Mouse (Mus musculus) hindbrain, embryonic 13.5 days (tissue): ENCODE data around the gene Gm26558. TPM values are rescaled to one million over a fixed set of nuclear protein-coding genes. Genes with fewer than 3 reads are reported as not detected.

Source experiments
- ATAC-seq: fragments of 200-750 bp; cut with Nextera tagmentation; 2 replicates; pipeline ENCODE4 v1.8.0; 2017; ENCODE audit warnings: moderate TSS enrichment; ENCODE audit not compliant: low FRiP score
- H3K27ac ChIP-seq: fragments of 300-500 bp; sonication (generic); 2 replicates; pipeline ENCODE4 v1.5.1; 2015; ENCODE audit warnings: inconsistent platforms, mild to moderate bottlenecking, moderate library complexity
- H3K27me3 ChIP-seq: fragments of 300-500 bp; sonication (generic); 2 replicates; pipeline ENCODE4 v1.6.1; 2015; ENCODE audit warnings: mild to moderate bottlenecking, inconsistent platforms
- H3K36me3 ChIP-seq: fragments of 300-500 bp; sonication (generic); 2 replicates; pipeline ENCODE4 v1.6.1; 2015; ENCODE audit warnings: mild to moderate bottlenecking, inconsistent platforms
- H3K4me1 ChIP-seq: fragments of 300-500 bp; sonication (generic); replicated peaks from 2 replicates; pipeline ENCODE4 v1.6.1; 2015; ENCODE audit warnings: inconsistent platforms
- H3K4me2 ChIP-seq: fragments of 300-500 bp; sonication (generic); 2 replicates; pipeline ENCODE4 v1.6.1; 2015; ENCODE audit warnings: inconsistent platforms, mild to moderate bottlenecking, moderate library complexity
- H3K4me3 ChIP-seq: fragments of 300-500 bp; sonication (generic); 2 replicates; pipeline ENCODE4 v1.5.1; 2015; ENCODE audit warnings: mild to moderate bottlenecking, inconsistent platforms
- H3K9ac ChIP-seq: fragments of 300-500 bp; sonication (generic); 2 replicates; pipeline ENCODE4 v1.6.1; 2015; ENCODE audit warnings: mild to moderate bottlenecking, inconsistent platforms
- H3K9me3 ChIP-seq: fragments of 300-500 bp; sonication (generic); 2 replicates; pipeline ENCODE4 v1.6.1; 2016; ENCODE audit warnings: inconsistent platforms
- WGBS: fragments of 180-500 bp; shearing (Covaris S2); methylation state at CpG from one replicate; pipeline ENCODE4 v1.1.7; 2015; 5-methylcytosine and 5-hydroxymethylcytosine counted together
- polyA plus RNA-seq: library from polyadenylated mRNA; unstranded; fragments of >200 nt; fragmentation: Nextera tagmentation; extraction: Ambion mirVana; gene quantifications from 2 replicates; pipeline ENCODE4 v1.2.1, GENCODE M21; 2015

The Gm26558 gene
- polyA plus RNA-seq, 1 experiment from 2014 or later, result 3.7 TPM

- no peak for ATAC-seq
- WGBS, result 36% methylated on average over 16 of the region's 16 CpGs
- 0 out of 2 replicates have a peak overlapping the region, but pooled peaks have one; percentile 14 for H3K9ac ChIP-seq
- no peak overlapping the region for H3K4me3 ChIP-seq
- H3K27ac ChIP-seq, result peak overlapping the region; percentile 59
- no peaks in the 10 kb centered on the region for H3K36me3 ChIP-seq
- peak overlapping the region; percentile 1; the same call in 1 of the 2 replicates for H3K4me2 ChIP-seq
- H3K27me3 ChIP-seq, result no peaks in the 10 kb centered on the region
- no peaks in the 10 kb centered on the region for H3K9me3 ChIP-seq
- H3K4me1 ChIP-seq, result peaks cover 18% of the 10 kb centered on the region
Observed at GRCm38 (mm10) chr2:70642971-70643565, 18.8 kb downstream of the Gm26558 start.

GRCm38 (mm10) chr2:70640968-70641367 lies 20.9 kb downstream of the Gm26558 start:
- Histone ChIP-seq H3K9ac (no peak overlapping the region), H3K36me3 (no peaks in the 10 kb centered on the region), H3K4me1 (peaks cover 18% of the 10 kb centered on the region), H3K4me3 (no peak overlapping the region), H3K9me3 (0 out of 2 replicates have a peak, but pooled peaks cover 3% of the 10 kb centered on the region), H3K27ac (no peak overlapping the region), H3K4me2 (no peak overlapping the region), H3K27me3 (no peaks in the 10 kb centered on the region)
- no peak for ATAC-seq

GRCm38 (mm10) chr2:70634028-70634690 lies 27.7 kb downstream of the Gm26558 start:
- Histone ChIP-seq H3K4me3 (no peak overlapping the region), H3K27ac (no peak overlapping the region), H3K36me3 (no peaks in the 10 kb centered on the region), H3K4me2 (no peak overlapping the region), H3K4me1 (peaks cover 12% of the 10 kb centered on the region), H3K27me3 (no peaks in the 10 kb centered on the region), H3K9ac (no peak overlapping the region), H3K9me3 (0 out of 2 replicates have a peak, but pooled peaks cover 3% of the 10 kb centered on the region)
- WGBS, result 86% methylated on average over 5 of the region's 5 CpGs
- ATAC-seq, result no peak

DNA sequence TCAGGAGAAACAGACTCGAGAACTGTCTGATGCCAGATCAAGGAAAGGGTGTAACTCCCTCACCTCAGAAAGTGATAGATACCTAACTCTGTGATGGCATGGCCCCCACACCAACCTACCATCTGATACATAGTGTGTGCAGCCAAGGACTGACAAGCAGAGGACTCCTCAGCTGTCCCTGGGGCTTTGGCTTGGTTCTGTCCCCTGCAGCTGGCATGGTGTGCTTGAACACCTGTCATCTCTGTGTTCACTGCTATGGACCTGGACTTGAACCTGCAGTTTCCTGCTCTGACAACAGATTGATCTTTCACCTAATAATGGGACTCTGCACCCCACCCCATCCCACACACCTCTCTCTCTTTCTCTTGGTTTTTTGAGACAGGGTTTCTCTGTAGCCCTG lies 29.5 kb downstream of the Gm26558 start:
- H3K27me3 ChIP-seq, result no peaks in the 10 kb centered on the region
- no peak overlapping the region for H3K4me3 ChIP-seq
- 0 out of 2 replicates have a peak, but pooled peaks cover 3% of the 10 kb centered on the region for H3K9me3 ChIP-seq
- no peak overlapping the region for H3K4me2 ChIP-seq
- H3K4me1 ChIP-seq, result peaks cover 16% of the 10 kb centered on the region
- H3K9ac ChIP-seq, result no peak overlapping the region
- no peak overlapping the region for H3K27ac ChIP-seq
- 96% methylated on average over 1 of the region's 1 CpGs for WGBS
- H3K36me3 ChIP-seq, result no peaks in the 10 kb centered on the region
- no peak for ATAC-seq

GRCm38 (mm10) chr2:70631321-70631720 lies 30.6 kb downstream of the Gm26558 start:
- ATAC-seq, result no peak
- H3K27ac ChIP-seq, result no peak overlapping the region
- 76% methylated on average over 1 of the region's 1 CpGs for WGBS
- H3K9ac ChIP-seq, result no peak overlapping the region
- 0 out of 2 replicates have a peak, but pooled peaks cover 2% of the 10 kb centered on the region for H3K9me3 ChIP-seq
- no peaks in the 10 kb centered on the region for H3K36me3 ChIP-seq
- no peak overlapping the region for H3K4me2 ChIP-seq
- H3K4me3 ChIP-seq, result no peak overlapping the region
- peaks cover 16% of the 10 kb centered on the region for H3K4me1 ChIP-seq
- no peaks in the 10 kb centered on the region for H3K27me3 ChIP-seq

DNA sequence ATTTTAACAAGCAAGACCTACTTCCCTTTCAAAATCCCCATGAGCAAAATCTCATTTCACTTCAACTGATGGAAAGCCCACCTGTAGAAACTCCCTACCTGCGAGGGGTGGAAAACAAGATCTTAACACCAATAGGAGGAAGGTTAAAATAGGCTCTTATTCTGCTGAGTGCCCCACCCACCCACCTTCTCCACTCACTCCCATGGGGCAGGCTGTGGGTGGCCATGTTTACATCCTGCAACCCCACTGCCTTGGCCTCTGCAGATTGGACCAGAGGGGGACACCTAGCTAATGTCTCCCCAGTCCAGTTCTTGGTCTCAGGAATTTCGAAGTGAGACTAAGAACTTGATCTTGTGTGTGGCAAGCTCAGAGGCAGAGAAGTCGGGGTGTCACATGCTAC lies 32.0 kb downstream of the Gm26558 start:
- Histone ChIP-seq H3K9ac (no peak overlapping the region; the same call in 1 of the 2 replicates), H3K4me2 (peak overlapping the region; percentile 46), H3K4me3 (no peak overlapping the region), H3K9me3 (no peaks in the 10 kb centered on the region), H3K27ac (no peak overlapping the region), H3K36me3 (no peaks in the 10 kb centered on the region), H3K4me1 (peaks cover 16% of the 10 kb centered on the region), H3K27me3 (no peaks in the 10 kb centered on the region)
- 81% methylated on average over 3 of the region's 3 CpGs for WGBS
- 0 out of 2 replicates have a peak, but pooled peaks have one; percentile 41 for ATAC-seq

- WGBS, result 14% methylated on average over 10 of the region's 10 CpGs
- Histone ChIP-seq H3K27ac (peak overlapping the region; percentile 60), H3K36me3 (no peaks in the 10 kb centered on the region)
Observed at GRCm38 (mm10) chr2:70629339-70629761, 32.6 kb downstream of the Gm26558 start.

GRCm38 (mm10) chr2:70628397-70628796 lies 33.5 kb downstream of the Gm26558 start:
- Histone ChIP-seq H3K9ac (no peak overlapping the region), H3K4me1 (peaks cover 16% of the 10 kb centered on the region), H3K9me3 (no peaks in the 10 kb centered on the region), H3K27me3 (no peaks in the 10 kb centered on the region), H3K36me3 (no peaks in the 10 kb centered on the region), H3K4me2 (no peak overlapping the region), H3K4me3 (no peak overlapping the region), H3K27ac (no peak overlapping the region)
- ATAC-seq, result no peak
- 95% methylated on average over 12 of the region's 12 CpGs for WGBS

More at GRCm38 (mm10) chr2:70629339-70629761, 32.6 kb downstream of the Gm26558 start:
- Histone ChIP-seq H3K9me3 (no peaks in the 10 kb centered on the region), H3K4me2 (peak overlapping the region; percentile 46), H3K4me3 (peak overlapping the region; percentile 21; the same call in 1 of the 2 replicates), H3K27me3 (no peaks in the 10 kb centered on the region), H3K4me1 (peaks cover 16% of the 10 kb centered on the region), H3K9ac (peak overlapping the region; percentile 39; the same call in 1 of the 2 replicates)
- ATAC-seq, result peak; percentile 94

- WGBS, result 63% methylated on average over 7 of the region's 7 CpGs
- Histone ChIP-seq H3K9ac (no peak overlapping the region), H3K4me1 (peaks cover 16% of the 10 kb centered on the region), H3K27ac (no peak overlapping the region), H3K27me3 (no peaks in the 10 kb centered on the region), H3K9me3 (no peaks in the 10 kb centered on the region), H3K4me3 (no peak overlapping the region), H3K36me3 (no peaks in the 10 kb centered on the region), H3K4me2 (no peak overlapping the region)
- ATAC-seq, result no peak
Observed at GRCm38 (mm10) chr2:70625761-70626160, 36.1 kb downstream of the Gm26558 start.

- 62% methylated on average over 4 of the region's 4 CpGs for WGBS
- Histone ChIP-seq H3K9ac (no peak overlapping the region), H3K9me3 (no peaks in the 10 kb centered on the region), H3K4me2 (no peak overlapping the region), H3K27me3 (no peaks in the 10 kb centered on the region), H3K4me3 (no peak overlapping the region), H3K27ac (no peak overlapping the region), H3K36me3 (no peaks in the 10 kb centered on the region), H3K4me1 (0 out of 2 replicates have a peak, but pooled peaks cover 2% of the 10 kb centered on the region)
- no peak for ATAC-seq
Observed at GRCm38 (mm10) chr2:70622244-70622643, 39.7 kb downstream of the Gm26558 start.

DNA sequence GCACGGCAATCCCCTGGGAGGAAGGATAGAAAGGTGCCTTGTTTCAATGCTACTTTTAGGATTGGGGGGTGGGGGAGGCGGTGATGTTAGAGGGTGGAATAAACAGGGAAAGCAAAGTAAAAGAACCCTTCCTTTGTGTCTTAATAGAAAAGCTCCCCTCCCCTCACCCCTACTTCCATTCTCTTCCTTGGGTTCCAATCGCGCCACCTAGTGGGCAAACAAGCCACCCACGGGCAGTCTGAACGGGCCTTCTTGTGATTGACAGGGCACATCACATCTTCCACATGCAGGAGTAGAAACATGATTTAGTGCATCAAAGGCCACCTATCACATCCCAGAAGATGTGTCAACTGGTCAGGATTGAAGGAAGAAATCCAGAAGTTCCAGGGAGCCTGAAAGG lies 41.7 kb downstream of the Gm26558 start:
- no peak overlapping the region for H3K4me2 ChIP-seq
- WGBS, result 18% methylated on average over 6 of the region's 6 CpGs
- H3K27ac ChIP-seq, result no peak overlapping the region
- ATAC-seq, result no peak
- no peak overlapping the region for H3K4me3 ChIP-seq
- H3K9me3 ChIP-seq, result no peaks in the 10 kb centered on the region
- H3K4me1 ChIP-seq, result 0 out of 2 replicates have a peak, but pooled peaks cover 2% of the 10 kb centered on the region
- H3K36me3 ChIP-seq, result no peaks in the 10 kb centered on the region
- no peaks in the 10 kb centered on the region for H3K27me3 ChIP-seq
- H3K9ac ChIP-seq, result no peak overlapping the region

DNA sequence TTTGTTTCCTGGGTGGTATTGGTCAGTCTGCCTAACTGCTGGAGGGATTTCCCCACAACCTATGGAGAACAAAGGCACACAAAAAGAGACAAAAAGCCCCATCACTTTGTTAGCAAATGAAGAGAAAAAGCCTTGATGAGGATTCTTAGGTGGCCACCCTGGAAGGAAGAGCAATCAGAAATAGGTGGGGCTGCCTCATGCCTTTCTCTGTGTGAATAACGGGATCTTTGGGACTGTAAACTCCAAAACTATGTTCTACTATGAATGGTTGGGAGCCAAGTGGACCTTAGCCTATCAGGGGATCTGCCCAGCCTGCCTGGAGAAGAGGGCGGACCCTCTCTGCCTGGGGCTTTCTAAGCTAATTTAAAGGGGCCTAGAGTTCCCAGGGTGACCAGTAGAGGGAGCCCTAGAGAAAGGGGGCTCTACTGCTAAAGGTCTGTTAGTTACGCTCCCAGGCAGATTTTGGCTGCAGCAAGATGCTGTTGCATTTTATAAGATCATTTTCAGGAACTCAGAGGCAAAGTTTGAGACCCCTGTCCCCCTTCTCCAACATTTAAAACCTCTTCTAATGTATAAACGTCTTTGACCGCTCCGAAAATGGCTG lies 42.6 kb downstream of the Gm26558 start:
- Histone ChIP-seq H3K27ac (no peak overlapping the region), H3K4me1 (0 out of 2 replicates have a peak, but pooled peaks cover 2% of the 10 kb centered on the region), H3K4me3 (no peak overlapping the region), H3K4me2 (no peak overlapping the region), H3K27me3 (no peaks in the 10 kb centered on the region), H3K9ac (no peak overlapping the region), H3K9me3 (no peaks in the 10 kb centered on the region), H3K36me3 (no peaks in the 10 kb centered on the region)
- ATAC-seq, result no peak
- WGBS, result 84% methylated on average over 6 of the region's 6 CpGs
